Mouse (Mus musculus) Patski (cell line): Measurements from ENCODE around the gene Max. TPM values are rescaled to one million over a fixed set of nuclear protein-coding genes. Genes with fewer than 3 reads are reported as not detected.

ENCODE experiments used
- ATAC-seq: fragments of 100-300 bp; one replicate; pipeline ENCODE4 v1.8.0; 2021
- CTCF ChIA-PET: fragments of 350-600 bp; sonication (Branson Sonifier 250); formaldehyde crosslinking; loops from one replicate; lab custom pipeline; 2022; ENCODE audit warnings: inconsistent platforms; lab: Charles Lee
- POLR2A ChIA-PET: fragments of 350-600 bp; sonication (Branson Sonifier 250); formaldehyde crosslinking; loops from one replicate; lab custom pipeline; 2022; ENCODE audit warnings: antibody characterized with exemption, inconsistent platforms; lab: Charles Lee
- DNase-seq: peaks from one replicate; pipeline ENCODE4 v3.0.0-alpha.2; 2011; ENCODE audit warnings: low read depth, low spot score
- H3K27me3 ChIP-seq: fragments of 371-371 bp; one replicate; pipeline ENCODE4 v1.5.1; 2021
- CTCF ChIP-seq: fragments of 100-300 bp; IDR thresholded peaks from one replicate; pipeline ENCODE4 v1.5.1; 2021
- in situ Hi-C: fragments of 300-500 bp; cut with MboI; formaldehyde crosslinking; loops from 3 replicates; pipeline ENCODE4 v1.11.1; 2018; ENCODE audit warnings: low pct_unique_long_range_greater_than_20kb, mixed read lengths
- polyA plus RNA-seq: library from polyadenylated mRNA; unstranded; gene quantifications from one replicate; pipeline ENCODE4 v1.2.3, GENCODE M21; 2021

The Max gene
- polyA plus RNA-seq, 1 experiment from 2014 or later: 64.4 TPM

DNA sequence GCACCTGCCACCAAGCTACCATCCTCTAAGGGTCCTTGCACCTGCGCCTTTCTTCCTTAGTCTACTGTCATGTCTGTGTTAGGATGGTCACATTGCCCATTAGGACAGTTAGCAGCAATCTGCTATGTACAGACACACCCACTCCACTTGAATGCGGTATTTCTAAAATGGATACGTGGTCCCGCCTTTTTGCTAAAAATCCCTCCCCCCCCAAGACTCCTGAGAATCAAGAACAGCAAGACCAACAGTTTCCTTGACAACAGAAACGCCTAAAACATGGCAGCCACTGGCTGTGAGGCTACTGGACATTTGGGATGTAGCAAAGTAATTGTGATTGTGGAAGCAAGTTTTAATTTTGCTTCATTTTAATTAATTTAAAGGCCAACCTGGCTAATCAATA is 32.8 kb upstream of the Max start:
- ATAC-seq (no peak), DNase-seq (no peak)
- CTCF ChIA-PET: interaction anchor here (1.1 kb wide), 1 partner anchor 242 kb away, joined by 5 read pairs; the partner anchor contains the start of gene Fut8
- H3K27me3 ChIP-seq: no peaks in the 10 kb centered on the region
- no peak for TF ChIP-seq CTCF
- POLR2A ChIA-PET: no interaction called here
- in situ Hi-C loops: loop anchor here (5.0 to 10.0 kb wide), 2 partner anchors 683 to 790 kb away; no protein-coding TSS in a partner anchor

DNA sequence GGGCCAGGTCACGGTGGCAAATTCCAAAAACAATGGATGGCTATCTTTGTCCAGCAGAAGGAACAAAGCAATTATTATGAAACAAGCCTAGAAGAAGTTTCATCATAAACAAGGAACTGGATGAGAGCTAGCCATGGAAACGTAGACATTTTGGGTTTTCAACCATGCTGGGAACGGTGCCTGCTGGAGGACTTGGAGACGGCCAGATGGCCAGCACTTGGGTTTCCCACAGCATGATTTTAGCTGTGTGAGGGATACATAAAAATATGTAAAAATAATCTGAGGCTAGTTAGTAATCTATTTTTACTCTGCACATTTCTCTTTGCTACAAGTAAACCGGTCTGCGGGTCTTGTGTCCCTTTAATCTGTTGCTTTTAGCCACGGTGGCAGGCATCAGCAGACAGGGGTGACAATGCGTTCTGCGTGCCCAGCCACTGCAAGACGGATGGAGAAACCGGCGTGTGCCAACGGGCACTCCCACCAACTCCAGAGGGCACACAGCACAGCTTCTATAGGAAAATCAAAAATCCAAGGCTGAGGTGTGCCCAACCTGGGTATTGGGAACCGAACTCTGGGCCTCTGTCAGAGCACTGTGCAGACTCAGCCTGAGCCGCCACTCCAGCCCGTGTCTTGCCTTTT is 31.0 kb upstream of the Max start:
- in situ Hi-C loops: loop anchor here (10.0 kb wide), 1 partner anchor 792 kb away; no protein-coding TSS in a partner anchor
- ChIA-PET CTCF (no interaction called here), POLR2A (no interaction called here)
- H3K27me3 ChIP-seq: peaks cover under 1% of the 10 kb centered on the region
- no peak for ATAC-seq
- no peak for TF ChIP-seq CTCF
- DNase-seq: no peak

DNA sequence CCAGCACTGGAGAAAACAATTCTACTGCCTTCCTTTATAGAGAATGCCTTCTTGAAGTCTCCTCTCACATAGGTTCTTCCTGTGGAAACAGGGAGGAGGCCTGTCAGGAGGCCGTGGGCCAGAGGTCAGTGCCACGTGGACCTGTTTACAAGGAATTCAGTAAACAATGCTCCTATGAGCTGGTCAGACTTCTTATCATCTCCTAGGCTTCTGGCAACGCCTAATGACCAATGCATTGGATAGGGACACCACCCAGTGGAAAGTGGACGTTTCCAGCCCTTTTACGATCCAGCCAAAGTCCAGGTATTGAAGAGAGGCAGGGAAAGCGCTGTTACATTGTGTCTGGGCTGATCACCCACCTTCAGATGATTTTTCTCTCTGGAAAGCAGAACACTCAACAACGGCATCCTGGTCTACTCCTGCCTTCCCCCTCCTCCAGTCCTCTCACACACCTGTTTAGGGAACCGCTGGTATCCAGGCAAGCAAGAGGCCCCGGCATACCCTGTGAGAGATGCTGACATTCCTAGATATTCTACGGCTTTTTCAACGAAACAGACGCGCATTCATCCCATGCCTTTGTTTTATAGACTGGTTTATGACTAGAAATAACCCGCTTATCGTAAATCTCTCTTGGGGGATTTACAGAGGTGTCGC is 20.9 kb upstream of the Max start:
- no peak for ATAC-seq
- no peak for DNase-seq
- POLR2A ChIA-PET: no interaction called here

DNA sequence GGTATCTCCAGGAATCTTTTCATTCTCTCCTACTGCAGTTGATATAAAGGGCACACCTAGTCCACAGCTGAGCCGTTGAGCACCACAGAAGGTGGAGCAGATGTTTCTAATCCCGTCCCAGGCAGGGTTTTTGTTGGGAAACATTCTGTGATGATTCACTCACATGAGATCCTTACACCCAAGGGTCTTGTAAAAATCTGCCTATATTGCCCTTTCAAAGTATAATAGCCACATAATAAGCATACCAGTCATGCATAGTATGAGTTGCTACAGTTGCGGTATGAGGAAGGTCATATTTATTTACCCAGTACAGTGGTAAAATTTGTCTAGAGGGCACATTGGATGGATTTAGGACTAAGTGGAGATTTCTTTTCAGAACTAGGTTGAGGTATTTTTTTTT is 17.5 kb upstream of the Max start:
- ChIA-PET POLR2A (no interaction called here), CTCF (no interaction called here)
- in situ Hi-C loops: no loop called here
- DNase-seq: no peak
- H3K27me3 ChIP-seq: no peaks in the 10 kb centered on the region
- no peak for TF ChIP-seq CTCF
- peak; percentile 60 for ATAC-seq

More for the DNA sequence above, 20.9 kb upstream of the Max start:
- CTCF ChIA-PET: interaction anchor here (0.7 kb wide), 1 partner anchor 14 kb away, joined by 5 read pairs; no protein-coding TSS in a partner anchor
- no peak for TF ChIP-seq CTCF
- in situ Hi-C loops: no loop called here
- peaks cover 4% of the 10 kb centered on the region for H3K27me3 ChIP-seq

DNA sequence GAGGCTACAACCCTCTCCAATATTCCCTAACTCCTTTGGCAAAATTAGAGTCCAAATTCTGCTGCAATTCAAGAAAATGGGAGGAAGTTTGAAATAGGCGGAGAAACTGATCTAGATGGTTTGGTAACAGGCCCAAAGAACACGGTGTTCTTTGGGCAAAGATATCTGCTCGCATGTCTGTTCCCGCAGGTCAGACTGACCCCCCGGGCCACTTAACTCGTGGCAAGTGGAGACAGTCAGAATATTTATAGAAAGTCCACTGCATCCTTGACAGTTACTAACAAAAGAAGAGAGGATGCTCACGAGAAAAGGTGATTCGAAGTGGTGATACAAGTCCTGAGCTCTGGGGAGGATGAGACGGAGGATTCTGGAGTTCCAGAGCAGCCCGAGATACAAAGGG is 10.7 kb upstream of the Max start:
- in situ Hi-C loops: no loop called here
- CTCF ChIA-PET: no interaction called here
- H3K27me3 ChIP-seq: no peaks in the 10 kb centered on the region
- POLR2A ChIA-PET: no interaction called here
- TF ChIP-seq CTCF: no peak
- ATAC-seq (no peak), DNase-seq (no peak)

DNA sequence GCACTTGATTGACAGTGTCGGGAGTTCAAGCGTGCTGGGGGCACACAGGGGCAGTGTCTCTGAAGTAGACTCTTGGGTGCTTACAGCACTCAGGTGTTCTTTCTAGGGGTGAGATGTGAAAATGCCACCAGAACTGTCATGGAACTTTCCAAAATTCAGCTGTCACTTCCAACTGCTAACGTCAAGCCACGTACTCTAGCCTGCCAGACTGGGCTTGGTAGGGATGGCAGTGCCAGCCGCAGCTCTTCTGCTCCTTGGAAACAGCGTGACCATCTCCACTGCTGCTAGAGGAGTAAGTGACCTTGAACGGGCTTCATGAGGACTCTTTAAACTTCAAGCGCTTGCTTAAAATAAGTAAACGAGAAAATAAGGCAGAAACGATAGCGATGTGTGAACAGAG is 10.2 kb upstream of the Max start:
- DNase-seq (no peak), ATAC-seq (no peak)
- no peak for TF ChIP-seq CTCF
- H3K27me3 ChIP-seq: no peaks in the 10 kb centered on the region
- in situ Hi-C loops: no loop called here
- POLR2A ChIA-PET: no interaction called here
- CTCF ChIA-PET: no interaction called here

DNA sequence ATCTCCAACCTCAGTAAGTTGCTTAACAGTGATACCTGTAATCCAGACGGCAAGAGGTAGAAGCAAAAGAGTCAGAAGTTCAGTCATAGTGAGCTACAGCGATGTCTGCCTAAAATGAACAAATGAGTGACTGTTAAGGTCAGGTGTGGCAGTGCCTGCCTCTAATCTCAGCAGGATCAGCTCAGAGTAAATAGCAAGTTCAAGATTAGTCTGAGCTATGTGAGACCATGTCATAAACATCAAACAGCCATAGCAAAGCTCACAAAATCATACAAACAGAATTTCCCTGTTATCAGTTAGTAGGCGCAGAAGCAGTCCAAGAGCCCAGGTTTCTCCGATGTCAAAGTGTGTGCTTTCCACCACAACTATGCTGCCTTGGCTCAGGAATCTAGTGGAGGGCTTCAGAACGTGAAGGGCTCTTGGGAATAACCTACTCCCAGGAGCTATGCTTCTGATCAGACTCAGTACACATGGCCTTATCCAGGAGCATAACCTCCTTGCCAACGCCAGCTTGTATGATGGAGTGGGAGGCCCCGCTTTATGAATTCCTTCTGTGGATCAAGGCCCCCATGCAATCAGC is 9.7 kb upstream of the Max start:
- CTCF ChIA-PET: no interaction called here

DNA sequence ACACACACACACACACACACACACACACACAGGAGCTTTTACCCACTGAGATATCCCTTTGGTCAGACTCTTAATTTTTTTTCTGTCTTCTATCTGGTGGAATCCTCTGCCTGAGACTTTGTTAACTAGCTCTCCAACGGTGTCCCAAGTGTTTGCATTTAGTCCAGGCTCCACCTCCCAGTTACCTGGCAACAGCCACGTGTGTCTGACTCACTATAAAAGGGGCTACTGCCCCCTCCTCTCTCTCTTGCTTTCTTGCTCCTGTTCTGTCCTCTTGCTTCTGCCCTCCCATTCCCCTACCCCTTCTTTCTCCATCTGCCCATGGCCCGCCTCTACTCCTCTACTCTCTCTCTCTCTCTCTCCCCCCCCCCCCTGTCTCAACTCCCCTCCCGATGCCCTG is 3.9 kb upstream of the Max start:
- no peaks in the 10 kb centered on the region for H3K27me3 ChIP-seq
- no peak for DNase-seq
- ChIA-PET CTCF (no interaction called here), POLR2A (no interaction called here)
- ATAC-seq: no peak
- TF ChIP-seq CTCF: no peak
- in situ Hi-C loops: no loop called here

More for the DNA sequence above, 9.7 kb upstream of the Max start:
- DNase-seq (no peak), ATAC-seq (no peak)
- no peaks in the 10 kb centered on the region for H3K27me3 ChIP-seq
- in situ Hi-C loops: no loop called here
- POLR2A ChIA-PET: no interaction called here
- TF ChIP-seq CTCF: no peak

DNA sequence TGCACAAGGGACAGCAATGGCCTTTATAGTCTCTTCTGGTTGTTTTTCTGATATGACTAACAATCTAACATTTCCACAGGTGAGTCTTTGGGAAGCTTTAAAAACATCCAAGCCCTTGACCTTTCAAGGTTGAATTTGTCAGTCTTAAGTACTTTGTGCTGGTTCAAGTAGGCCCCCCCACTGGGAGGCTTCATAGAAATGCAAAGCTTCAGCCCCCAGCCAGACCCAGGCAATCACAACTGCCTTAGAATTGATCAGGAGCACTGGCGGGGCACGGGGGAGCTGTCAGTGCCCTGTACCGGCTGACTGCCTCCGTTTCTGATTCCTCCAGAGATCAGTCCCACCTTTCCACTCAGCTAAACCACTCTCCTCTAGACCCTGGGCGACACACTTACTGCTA is 3.1 kb upstream of the Max start:
- in situ Hi-C loops: no loop called here
- ChIA-PET POLR2A (no interaction called here), CTCF (no interaction called here)
- DNase-seq (no peak), ATAC-seq (no peak)
- H3K27me3 ChIP-seq: no peaks in the 10 kb centered on the region
- no peak for TF ChIP-seq CTCF

DNA sequence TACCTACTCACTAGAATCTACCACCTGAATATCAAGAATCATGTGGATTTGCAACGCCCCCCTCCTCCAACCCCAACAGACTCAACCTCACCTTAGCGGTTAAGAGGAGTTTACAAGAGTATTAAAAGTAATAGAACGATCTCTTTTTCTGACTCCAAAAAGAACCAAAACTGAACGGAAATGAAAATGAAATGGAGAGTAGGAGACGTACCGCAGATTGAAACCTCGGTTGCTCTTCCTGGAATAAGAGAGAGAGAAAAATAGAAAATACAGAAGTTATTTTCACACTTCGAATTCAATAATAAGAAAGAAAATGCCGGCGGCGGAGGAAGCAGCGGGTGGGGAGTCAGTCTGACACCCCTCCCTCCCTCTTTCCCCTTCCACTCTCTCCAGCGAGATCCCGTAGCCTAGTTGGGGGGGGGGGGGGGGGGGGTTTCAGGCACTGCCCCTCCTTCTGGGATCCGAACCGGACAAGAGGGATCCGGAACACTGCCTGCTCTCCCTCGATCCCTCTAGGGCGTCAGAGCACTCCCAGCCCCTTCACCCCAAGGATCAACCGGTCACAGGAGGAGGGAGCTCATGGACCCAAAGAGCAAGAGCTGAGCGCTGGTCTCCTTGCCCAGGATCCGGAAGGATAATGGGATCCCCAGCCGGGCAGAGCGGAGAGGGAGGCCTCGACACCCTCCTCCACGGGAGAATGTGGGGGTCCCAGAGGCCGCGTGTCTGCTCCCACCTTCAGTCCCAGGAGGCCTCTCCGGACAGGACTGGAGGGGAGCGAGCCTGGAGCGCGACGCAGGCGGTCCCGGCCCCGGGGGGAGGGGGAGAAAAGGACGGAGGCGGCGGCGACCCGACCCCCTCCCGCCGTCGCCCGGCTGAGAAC is 709 bp downstream of the Max start:
- DNase-seq (no peak), ATAC-seq (peak; percentile 29)
- in situ Hi-C loops: no loop called here
- CTCF ChIA-PET: no interaction called here
- no peak for TF ChIP-seq CTCF
- H3K27me3 ChIP-seq: no peaks in the 10 kb centered on the region
- POLR2A ChIA-PET: no interaction called here
